Mouse (Mus musculus) liver, embryonic 13.5 days (tissue): ENCODE measurements around the gene Tmem132a. TPM values are rescaled to one million over a fixed set of nuclear protein-coding genes. Genes with fewer than 3 reads are reported as not detected.

Experiments used
- ATAC-seq: fragments of 200-750 bp; cut with Nextera tagmentation; 2 replicates; pipeline ENCODE4 v1.8.0; 2017; ENCODE audit warnings: low read depth, mild to moderate bottlenecking, moderate number of reproducible peaks, moderate library complexity
- DNase-seq: peaks from one replicate; pipeline ENCODE4 v3.0.0; 2022
- H3K27ac ChIP-seq: fragments of 300-500 bp; sonication (generic); 2 replicates; pipeline ENCODE4 v1.5.1; 2015; ENCODE audit warnings: moderate library complexity, mild to moderate bottlenecking, inconsistent platforms
- H3K27me3 ChIP-seq: fragments of 300-500 bp; sonication (generic); 2 replicates; pipeline ENCODE4 v1.6.1; 2015; ENCODE audit warnings: mild to moderate bottlenecking, inconsistent platforms
- H3K36me3 ChIP-seq: fragments of 300-500 bp; sonication (generic); 2 replicates; pipeline ENCODE4 v1.6.1; 2015; ENCODE audit warnings: mild to moderate bottlenecking, inconsistent platforms
- H3K4me1 ChIP-seq: fragments of 300-500 bp; sonication (generic); replicated peaks from 2 replicates; pipeline ENCODE4 v1.6.1; 2015; ENCODE audit warnings: inconsistent platforms
- H3K4me2 ChIP-seq: fragments of 300-500 bp; sonication (generic); 2 replicates; pipeline ENCODE4 v1.6.1; 2015; ENCODE audit warnings: inconsistent platforms, mild to moderate bottlenecking, moderate library complexity
- H3K4me3 ChIP-seq: fragments of 300-500 bp; sonication (generic); replicated peaks from 2 replicates; pipeline ENCODE4 v1.5.1; 2015; ENCODE audit warnings: mild to moderate bottlenecking, inconsistent platforms
- H3K9ac ChIP-seq: fragments of 300-500 bp; sonication (generic); 2 replicates; pipeline ENCODE4 v1.6.1; 2015; ENCODE audit warnings: mild to moderate bottlenecking, inconsistent platforms
- H3K9me3 ChIP-seq: fragments of 300-500 bp; sonication (generic); replicated peaks from 2 replicates; pipeline ENCODE4 v1.6.1; 2016; ENCODE audit warnings: inconsistent platforms
- WGBS: fragments of 180-500 bp; shearing (Covaris S2); methylation state at CpG from one replicate; pipeline ENCODE4 v1.1.7; 2015; ENCODE audit not compliant: insufficient replicate concordance; 5-methylcytosine and 5-hydroxymethylcytosine counted together
- polyA plus RNA-seq: library from polyadenylated mRNA; unstranded; fragments of >200 nt; fragmentation: Nextera tagmentation; extraction: Ambion mirVana; gene quantifications from 2 replicates; pipeline ENCODE4 v1.2.1, GENCODE M21; 2015

Gene Tmem132a
- polyA plus RNA-seq, 1 experiment from 2014 or later, result 4.4 TPM

- Histone ChIP-seq H3K9me3 (no peaks in the 10 kb centered on the region), H3K9ac (no peak overlapping the region), H3K36me3 (peaks cover 83% of the 10 kb centered on the region), H3K4me2 (no peak overlapping the region), H3K4me1 (peaks cover 31% of the 10 kb centered on the region), H3K27ac (no peak overlapping the region), H3K4me3 (no peak overlapping the region), H3K27me3 (no peaks in the 10 kb centered on the region)
- ATAC-seq (no peak), DNase-seq (no peak)
- WGBS, result 81% methylated on average over 6 of the region's 6 CpGs
These were observed 30.6 kb upstream of the Tmem132a start for GRCm38 (mm10) chr19:10900315-10900714.

GRCm38 (mm10) chr19:10897491-10897890 is 27.8 kb upstream of the Tmem132a start:
- DNase-seq, result no peak
- H3K9me3 ChIP-seq, result no peaks in the 10 kb centered on the region
- no peak overlapping the region for H3K27ac ChIP-seq
- peaks cover 33% of the 10 kb centered on the region for H3K4me1 ChIP-seq
- H3K4me2 ChIP-seq, result peak overlapping the region; percentile 95
- no peaks in the 10 kb centered on the region for H3K27me3 ChIP-seq
- H3K36me3 ChIP-seq, result peaks cover 55% of the 10 kb centered on the region
- H3K9ac ChIP-seq, result peak overlapping the region; percentile 91; the same call in 1 of the 2 replicates
- ATAC-seq, result no peak
- 70% methylated on average over 8 of the region's 8 CpGs for WGBS
- H3K4me3 ChIP-seq, result 0 out of 2 replicates have a peak overlapping the region, but pooled peaks have one; percentile 80

- ATAC-seq (no peak), DNase-seq (no peak)
- no peak overlapping the region for H3K27ac ChIP-seq
These were observed 27.1 kb upstream of the Tmem132a start for GRCm38 (mm10) chr19:10896849-10897248.

GRCm38 (mm10) chr19:10895708-10896107 is 26.0 kb upstream of the Tmem132a start:
- no peaks in the 10 kb centered on the region for H3K9me3 ChIP-seq
- H3K27ac ChIP-seq, result peak overlapping the region; percentile 86
- DNase-seq (no peak), ATAC-seq (no peak)
- peak overlapping the region; percentile 95 for H3K4me2 ChIP-seq
- H3K9ac ChIP-seq, result peak overlapping the region; percentile 91
- H3K4me1 ChIP-seq, result peaks cover 33% of the 10 kb centered on the region
- no peaks in the 10 kb centered on the region for H3K27me3 ChIP-seq
- under 1% methylated on average over 16 of the region's 16 CpGs for WGBS
- H3K4me3 ChIP-seq, result peak overlapping the region; percentile 80
- peaks cover 37% of the 10 kb centered on the region for H3K36me3 ChIP-seq

More at GRCm38 (mm10) chr19:10896849-10897248, 27.1 kb upstream of the Tmem132a start:
- H3K27me3 ChIP-seq, result no peaks in the 10 kb centered on the region
- peak overlapping the region; percentile 95 for H3K4me2 ChIP-seq
- peaks cover 48% of the 10 kb centered on the region for H3K36me3 ChIP-seq
- H3K4me3 ChIP-seq, result peak overlapping the region; percentile 80
- no peaks in the 10 kb centered on the region for H3K9me3 ChIP-seq
- 63% methylated on average over 7 of the region's 7 CpGs for WGBS
- peaks cover 33% of the 10 kb centered on the region for H3K4me1 ChIP-seq
- peak overlapping the region; percentile 91 for H3K9ac ChIP-seq

- DNase-seq (peak; percentile 95), ATAC-seq (peak; percentile 94)
- Histone ChIP-seq H3K27ac (peak within 1 kb of the TSS; percentile 86), H3K9me3 (no peaks in the 10 kb centered on the region), H3K4me2 (peak within 1 kb of the TSS; percentile 95), H3K4me3 (peak within 1 kb of the TSS; percentile 80), H3K9ac (peak within 1 kb of the TSS; percentile 91), H3K36me3 (peaks cover 30% of the 10 kb centered on the region), H3K4me1 (peaks cover 33% of the 10 kb centered on the region), H3K27me3 (no peaks in the 10 kb centered on the region)
- WGBS, result under 1% methylated on average over 43 of the region's 43 CpGs
These were observed 25.3 kb upstream of the Tmem132a start, which contains the start of gene Prpf19 for GRCm38 (mm10) chr19:10895016-10895528. Gene Prpf19 (plus strand): TSS chr19:10895231.

GRCm38 (mm10) chr19:10892201-10892600 is 22.5 kb upstream of the Tmem132a start:
- Histone ChIP-seq H3K27me3 (no peaks in the 10 kb centered on the region), H3K9ac (no peak overlapping the region), H3K9me3 (no peaks in the 10 kb centered on the region), H3K27ac (no peak overlapping the region), H3K4me3 (no peak overlapping the region), H3K4me1 (peaks cover 26% of the 10 kb centered on the region), H3K4me2 (no peak overlapping the region), H3K36me3 (peaks cover 2% of the 10 kb centered on the region; the same call in 1 of the 2 replicates)
- 73% methylated on average over 3 of the region's 3 CpGs for WGBS
- ATAC-seq, result no peak
- no peak for DNase-seq

GRCm38 (mm10) chr19:10881426-10882154 is 11.8 kb upstream of the Tmem132a start, which contains the start of gene Tmem109:
Gene Tmem109 (minus strand): TSS chr19:10882001.
- ATAC-seq, result peak; percentile 90
- Histone ChIP-seq H3K9me3 (no peaks in the 10 kb centered on the region), H3K4me3 (peak within 1 kb of the TSS; percentile 64), H3K4me2 (peak within 1 kb of the TSS; percentile 92), H3K36me3 (no peaks in the 10 kb centered on the region), H3K9ac (peak within 1 kb of the TSS; percentile 76), H3K4me1 (peaks cover 28% of the 10 kb centered on the region), H3K27me3 (no peaks in the 10 kb centered on the region), H3K27ac (peak within 1 kb of the TSS; percentile 75)
- DNase-seq, result peak; percentile 87
- under 1% methylated on average over 49 of the region's 49 CpGs for whole genome bisulfite sequencing

- Histone ChIP-seq H3K27ac (no peak overlapping the region), H3K27me3 (no peaks in the 10 kb centered on the region), H3K9me3 (no peaks in the 10 kb centered on the region), H3K4me3 (peak overlapping the region; percentile 64), H3K4me1 (peaks cover 28% of the 10 kb centered on the region), H3K4me2 (peak overlapping the region; percentile 92), H3K36me3 (no peaks in the 10 kb centered on the region), H3K9ac (peak overlapping the region; percentile 76)
- DNase-seq, result no peak
- 5% methylated on average over 14 of the region's 14 CpGs for WGBS
- peak; percentile 50 for ATAC-seq
These were observed 11.3 kb upstream of the Tmem132a start for GRCm38 (mm10) chr19:10880975-10881425.

GRCm38 (mm10) chr19:10880085-10880974 is 10.6 kb upstream of the Tmem132a start:
- H3K9ac ChIP-seq, result no peak overlapping the region; the same call in 1 of the 2 replicates
- no peaks in the 10 kb centered on the region for H3K36me3 ChIP-seq
- H3K27ac ChIP-seq, result no peak overlapping the region
- H3K4me2 ChIP-seq, result peak overlapping the region; percentile 92
- peak overlapping the region; percentile 64 for H3K4me3 ChIP-seq
- ATAC-seq, result no peak; the same call in 1 of the 2 replicates
- DNase-seq, result no peak
- no peaks in the 10 kb centered on the region for H3K9me3 ChIP-seq
- peaks cover 28% of the 10 kb centered on the region for H3K4me1 ChIP-seq
- no peaks in the 10 kb centered on the region for H3K27me3 ChIP-seq
- WGBS, result 30% methylated on average over 6 of the region's 7 CpGs

GRCm38 (mm10) chr19:10878201-10878837 is 8.6 kb upstream of the Tmem132a start:
- Histone ChIP-seq H3K4me2 (no peak overlapping the region), H3K27ac (no peak overlapping the region), H3K36me3 (peaks cover 11% of the 10 kb centered on the region), H3K4me3 (no peak overlapping the region), H3K9me3 (no peaks in the 10 kb centered on the region), H3K9ac (no peak overlapping the region), H3K4me1 (peaks cover 28% of the 10 kb centered on the region), H3K27me3 (no peaks in the 10 kb centered on the region)
- no peak for ATAC-seq
- WGBS, result 78% methylated on average over 7 of the region's 7 CpGs
- no peak for DNase-seq
